9 mouse cellular contexts compared by ENCODE assay signal in genomic region chr4:10859911-10860581, GRCm38 (mm10). TPM values are rescaled to one million over a fixed set of nuclear protein-coding genes. Genes with fewer than 3 reads are reported as not detected.
DNase-seq lines count a peak whose midpoint lies in the region; ATAC-seq lines count a peak whose summit lies in the region.
"Had no signal": no experiment of that assay in that cellular context is flagged by ENCODE, and none has a peak within 500 bp of the region (broad histone marks: within the 10 kb centered on the region; RNA-seq: fewer than 3 reads in every experiment).

No protein-coding gene starts in this region.

- DNase-seq in lung, postnatal 25 days (ENCODE audit: low spot score), result no peak
- DNase-seq in cerebellum, postnatal 14 days, result peak; percentile 31 to 46
- DNase-seq in frontal cortex, postnatal 10 days (ENCODE audit: low spot score in 2 of 2), result peak; percentile 32 to 35
- peak; percentile 23 to 50 for DNase-seq in left cerebral cortex, postnatal 25 days (ENCODE audit: low spot score in 2 of 2)
- no peak for DNase-seq in gastrocnemius, adult 18-20 months (ENCODE audit: low spot score)
- no peak for DNase-seq in gastrocnemius, postnatal 25 days

- H3K9me3 ChIP-seq in lung, embryonic 16.5 days (ENCODE audit: control insufficient read depth, low read length), result no peaks in the 10 kb centered on the region
- no peaks in the 10 kb centered on the region for H3K9me3 ChIP-seq in stomach, embryonic 15.5 days

- no peaks in the 10 kb centered on the region for H3K27me3 ChIP-seq in lung, embryonic 16.5 days (ENCODE audit: control insufficient read depth, insufficient read depth, low read depth, low read length)
- no peaks in the 10 kb centered on the region for H3K27me3 ChIP-seq in stomach, embryonic 15.5 days (replicated peaks)

- peak; percentile 86 for ATAC-seq in lung, embryonic 16.5 days (ENCODE audit: low read depth)
- peak; percentile 63; the same call in 1 of the 2 replicates for ATAC-seq in stomach, embryonic 15.5 days (ENCODE audit: insufficient read depth, low FRiP score, low read depth)

- no peak overlapping the region; the same call in 1 of the 2 replicates for H3K4me3 ChIP-seq in lung, embryonic 16.5 days (ENCODE audit: low read length)
- no peak overlapping the region for H3K4me3 ChIP-seq in stomach, embryonic 15.5 days (replicated peaks)
- H3K4me3 ChIP-seq: erythroblast, embryonic 14.5 days had no signal

- 42% methylated on average over 10 of the region's 12 CpGs for WGBS in lung, embryonic 16.5 days
- WGBS in stomach, embryonic 15.5 days, result 44% methylated on average over 11 of the region's 12 CpGs

- H3K4me2 ChIP-seq in lung, embryonic 16.5 days (ENCODE audit: low read depth, low read length), result peak overlapping the region; percentile 34
- no peak overlapping the region for H3K4me2 ChIP-seq in stomach, embryonic 15.5 days

- no peak overlapping the region for H3K27ac ChIP-seq in lung, embryonic 16.5 days (ENCODE audit: low read length)
- H3K27ac ChIP-seq in stomach, embryonic 15.5 days, result no peak overlapping the region

- intact Hi-C loops in left cerebral cortex, postnatal 25 days (cut with DNase I), result no loop called here

- 0 out of 2 replicates have a peak, but pooled peaks cover 4% of the 10 kb centered on the region for H3K4me1 ChIP-seq in lung, embryonic 16.5 days (replicated peaks; ENCODE audit: control insufficient read depth, insufficient read depth, low read length)
- no peaks in the 10 kb centered on the region for H3K4me1 ChIP-seq in stomach, embryonic 15.5 days

- no peaks in the 10 kb centered on the region for H3K36me3 ChIP-seq in lung, embryonic 16.5 days (ENCODE audit: control insufficient read depth, insufficient read depth, low read length)
- no peaks in the 10 kb centered on the region for H3K36me3 ChIP-seq in stomach, embryonic 15.5 days

- no peak overlapping the region for H3K9ac ChIP-seq in lung, embryonic 16.5 days (ENCODE audit: low read length)
- H3K9ac ChIP-seq in stomach, embryonic 15.5 days, result no peak overlapping the region

RNA-seq across cellular contexts. Expression of gene 2610301B20Rik, which starts 14.3 kb away (rescaled TPM):
- 32.5 and 32.6 TPM in 2 replicates for polyA plus RNA-seq in lung, embryonic 16.5 days (2015; fragmentation: Nextera tagmentation; extraction: Ambion mirVana)
- total RNA-seq in left cerebral cortex, postnatal 25 days (2021), result 10 to 100 TPM; 32.6 to 34.3 TPM
- 24.2 and 25.5 TPM in 2 replicates for polyA plus RNA-seq in stomach, embryonic 15.5 days (2015; fragmentation: Nextera tagmentation; extraction: Ambion mirVana)
- total RNA-seq in gastrocnemius, adult 18-20 months (2021), result 1 to 10 TPM; 3.3 to 4.3 TPM
- 1 to 10 TPM; 3.6 to 4.2 TPM for total RNA-seq in gastrocnemius, postnatal 25 days (2021)

Comparison
In these comparisons a context has a peak if more than half of its experiments do, and no peak if none do; other contexts are left out.
1. DNase-seq: peak in cerebellum, postnatal 14 days (2 of 2), frontal cortex, postnatal 10 days (2 of 2) and left cerebral cortex, postnatal 25 days (2 of 2); none in lung, postnatal 25 days (single experiment), gastrocnemius, adult 18-20 months (single experiment) and gastrocnemius, postnatal 25 days (single experiment).
2. RNA of gene 2610301B20Rik, which starts 14.3 kb away (total RNA-seq): 32.6 to 34.3 TPM in left cerebral cortex, postnatal 25 days; 3.3 to 4.3 TPM in gastrocnemius, adult 18-20 months and 3.6 to 4.2 TPM in gastrocnemius, postnatal 25 days; every median in the first group is over 4 times any median in the second.